Mouse (Mus musculus): ENCODE results near the gene Ilf3. TPM values are rescaled to one million over a fixed set of nuclear protein-coding genes. Genes with fewer than 3 reads are reported as not detected.
A peak's percentile ranks its signal among the peaks of the same experiment; 100 is the strongest.

The Ilf3 gene
- polyA plus RNA-seq, 1 experiment from 2014 or later: 235 TPM

GRCm38 (mm10) chr9:21352463-21353372 is 15.0 kb upstream of the Ilf3 start:
- WGBS: 36% methylated on average over 20 of the region's 20 CpGs
- H3K9ac ChIP-seq (ENCODE audit: low read depth, low read length): peak overlapping the region; percentile 23; the same call in 1 of the 2 replicates
- H3K27me3 ChIP-seq (ENCODE audit: control insufficient read depth, insufficient read depth, low read length): no peaks in the 10 kb centered on the region
- H3K27ac ChIP-seq (ENCODE audit: low read depth, low read length): peak overlapping the region; percentile 20; the same call in 1 of the 2 replicates
- no peak overlapping the region for H3K4me3 ChIP-seq (ENCODE audit: low read length)
- peak; percentile 50; the same call in 1 of the 2 replicates for ATAC-seq (ENCODE audit: low FRiP score, low TSS enrichment)
- peaks cover 9% of the 10 kb centered on the region for H3K4me1 ChIP-seq (ENCODE audit: control insufficient read depth, insufficient read depth, low read length)
- H3K4me2 ChIP-seq (replicated peaks; ENCODE audit: low read depth, low read length): no peak overlapping the region
- H3K36me3 ChIP-seq (ENCODE audit: control insufficient read depth, insufficient read depth, low read length): peaks cover 40% of the 10 kb centered on the region
- no peaks in the 10 kb centered on the region for H3K9me3 ChIP-seq (ENCODE audit: control insufficient read depth, low read length)

DNA sequence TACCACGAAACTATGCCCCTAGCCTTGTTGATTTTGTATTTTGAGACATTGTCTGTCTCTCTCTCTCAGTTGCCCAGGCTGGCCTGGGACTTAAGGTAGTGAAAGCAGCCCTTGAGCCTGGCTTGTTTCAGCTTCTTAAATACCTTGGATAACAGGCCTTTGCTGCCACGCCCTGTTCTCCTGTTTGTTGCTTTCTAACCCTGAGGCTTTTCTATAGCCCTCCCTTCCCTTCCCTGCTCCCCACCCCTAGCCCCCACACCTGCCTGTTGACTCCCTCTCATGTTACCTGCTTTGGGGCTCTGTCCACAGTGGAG is 14.3 kb upstream of the Ilf3 start:
- H3K4me2 ChIP-seq (replicated peaks; ENCODE audit: low read depth, low read length): no peak overlapping the region
- peaks cover 9% of the 10 kb centered on the region for H3K4me1 ChIP-seq (ENCODE audit: control insufficient read depth, insufficient read depth, low read length)
- no peak for ATAC-seq (ENCODE audit: low FRiP score, low TSS enrichment)
- peaks cover 34% of the 10 kb centered on the region for H3K36me3 ChIP-seq (ENCODE audit: control insufficient read depth, insufficient read depth, low read length)
- H3K27me3 ChIP-seq (ENCODE audit: control insufficient read depth, insufficient read depth, low read length): no peaks in the 10 kb centered on the region
- H3K27ac ChIP-seq (ENCODE audit: low read depth, low read length): 0 out of 2 replicates have a peak overlapping the region, but pooled peaks have one; percentile 20
- no peaks in the 10 kb centered on the region for H3K9me3 ChIP-seq (ENCODE audit: control insufficient read depth, low read length)
- H3K9ac ChIP-seq (ENCODE audit: low read depth, low read length): peak overlapping the region; percentile 18; the same call in 1 of the 2 replicates
- H3K4me3 ChIP-seq (ENCODE audit: low read length): no peak overlapping the region
- WGBS: 43% methylated on average over 2 of the region's 2 CpGs

DNA sequence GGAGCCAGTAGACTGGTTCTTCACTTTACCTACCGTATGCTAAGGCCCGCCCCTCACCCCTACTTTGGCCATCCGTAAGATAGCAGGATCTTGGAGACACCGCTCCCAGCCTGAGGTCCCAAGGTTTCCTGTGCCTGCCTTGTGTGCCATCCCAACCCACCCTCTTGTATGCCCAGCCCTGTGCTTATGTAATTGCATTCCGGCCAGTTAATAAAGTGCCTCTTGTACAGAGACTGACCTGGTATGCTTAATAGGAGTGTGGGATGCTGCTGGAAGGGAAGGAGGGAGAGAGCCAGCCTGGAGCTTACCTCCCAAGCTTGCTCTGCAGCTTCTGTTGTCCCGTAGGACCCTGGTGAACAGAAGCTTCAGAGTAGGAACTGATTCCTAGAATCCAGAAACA is 12.9 kb upstream of the Ilf3 start:
- H3K27ac ChIP-seq (ENCODE audit: low read depth, low read length): no peak overlapping the region
- no peak overlapping the region for H3K4me2 ChIP-seq (replicated peaks; ENCODE audit: low read depth, low read length)
- no peak for ATAC-seq (ENCODE audit: low FRiP score, low TSS enrichment)
- no peak overlapping the region for H3K4me3 ChIP-seq (ENCODE audit: low read length)
- no peaks in the 10 kb centered on the region for H3K27me3 ChIP-seq (ENCODE audit: control insufficient read depth, insufficient read depth, low read length)
- H3K9ac ChIP-seq (ENCODE audit: low read depth, low read length): no peak overlapping the region
- H3K36me3 ChIP-seq (ENCODE audit: control insufficient read depth, insufficient read depth, low read length): peaks cover 25% of the 10 kb centered on the region
- 86% methylated on average over 6 of the region's 6 CpGs for whole genome bisulfite sequencing
- no peaks in the 10 kb centered on the region for H3K9me3 ChIP-seq (ENCODE audit: control insufficient read depth, low read length)
- H3K4me1 ChIP-seq (ENCODE audit: control insufficient read depth, insufficient read depth, low read length): peaks cover 9% of the 10 kb centered on the region

DNA sequence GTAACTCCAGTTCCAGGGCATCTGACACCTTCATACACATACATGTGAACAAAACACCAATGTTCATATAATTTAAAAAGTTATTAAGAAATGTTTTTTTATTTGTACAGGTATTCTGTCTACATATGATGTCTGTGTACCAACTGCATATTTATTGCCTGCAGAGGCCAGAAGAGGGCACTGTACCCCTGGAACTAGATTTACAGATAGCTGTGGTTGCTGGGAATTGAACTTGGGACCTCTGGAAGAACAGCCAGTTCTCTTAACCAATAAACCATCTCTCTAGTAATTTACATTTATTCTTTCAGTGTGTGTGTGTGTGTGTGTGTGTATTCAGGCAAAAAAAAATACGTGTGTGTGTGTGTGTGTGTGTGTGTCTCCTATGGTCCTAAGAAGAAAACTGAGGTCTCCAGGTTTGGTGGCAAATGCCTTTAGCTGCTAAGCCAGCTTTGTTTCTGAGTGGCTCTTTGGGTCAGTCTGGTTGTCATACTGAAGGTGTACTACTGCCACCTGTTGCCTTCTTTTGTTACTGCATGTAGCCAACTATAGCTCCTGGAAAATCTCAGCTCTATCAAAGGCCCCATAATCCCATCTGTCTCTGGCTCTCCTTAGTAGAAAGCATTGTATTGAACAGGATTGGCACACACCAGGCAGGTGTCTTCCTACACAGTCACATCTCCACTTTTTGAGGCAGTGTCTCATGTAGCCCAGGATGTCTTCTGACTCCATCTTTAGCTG is 10.5 kb upstream of the Ilf3 start:
- Histone ChIP-seq H3K4me2 (replicated peaks; ENCODE audit: low read depth, low read length) (no peak overlapping the region), H3K36me3 (ENCODE audit: control insufficient read depth, insufficient read depth, low read length) (peaks cover 19% of the 10 kb centered on the region; the same call in 1 of the 2 replicates), H3K4me1 (ENCODE audit: control insufficient read depth, insufficient read depth, low read length) (peaks cover 9% of the 10 kb centered on the region), H3K4me3 (ENCODE audit: low read length) (no peak overlapping the region), H3K9me3 (ENCODE audit: control insufficient read depth, low read length) (no peaks in the 10 kb centered on the region), H3K27me3 (ENCODE audit: control insufficient read depth, insufficient read depth, low read length) (peaks cover 3% of the 10 kb centered on the region; the same call in 1 of the 2 replicates), H3K9ac (ENCODE audit: low read depth, low read length) (no peak overlapping the region), H3K27ac (ENCODE audit: low read depth, low read length) (no peak overlapping the region)
- ATAC-seq (ENCODE audit: low FRiP score, low TSS enrichment): no peak
- 5% methylated on average over 1 of the region's 1 CpGs for WGBS

DNA sequence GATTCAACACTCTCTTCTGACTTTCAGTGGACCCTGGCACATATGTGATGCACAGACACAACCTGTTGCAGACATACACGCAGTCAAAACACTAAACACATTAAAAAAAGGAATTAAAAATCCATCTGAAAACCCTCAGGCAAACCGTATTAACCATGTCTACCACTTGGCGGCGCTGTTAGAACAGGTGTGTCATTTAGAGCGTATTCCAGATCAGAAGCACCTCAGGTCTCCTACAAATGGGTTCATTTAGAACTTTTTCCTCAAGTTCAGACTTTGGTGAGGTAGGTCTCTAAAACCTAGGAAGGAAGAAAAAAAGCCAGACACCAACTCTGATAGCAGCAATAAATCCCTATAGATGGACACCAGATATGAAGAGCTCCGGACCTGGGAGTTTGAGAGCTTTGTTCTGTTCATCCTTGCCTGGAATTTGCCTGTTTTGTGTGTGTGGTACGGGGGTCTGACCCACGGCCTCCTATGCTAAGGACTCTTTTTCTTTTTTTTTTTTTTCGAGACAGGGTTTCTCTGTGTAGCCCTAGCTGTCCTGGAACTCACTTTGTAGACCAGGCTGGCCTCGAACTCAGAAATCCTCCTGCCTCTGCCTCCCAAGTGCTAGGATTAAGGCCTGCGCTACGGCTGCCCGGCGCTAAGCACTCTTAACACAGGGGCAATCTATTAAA is 990 bp upstream of the Ilf3 start:
- no peaks in the 10 kb centered on the region; the same call in 1 of the 2 replicates for H3K27me3 ChIP-seq (ENCODE audit: control insufficient read depth, insufficient read depth, low read length)
- peak overlapping the region; percentile 44; the same call in 1 of the 2 replicates for H3K9ac ChIP-seq (ENCODE audit: low read depth, low read length)
- ATAC-seq (ENCODE audit: low FRiP score, low TSS enrichment): no peak

DNA sequence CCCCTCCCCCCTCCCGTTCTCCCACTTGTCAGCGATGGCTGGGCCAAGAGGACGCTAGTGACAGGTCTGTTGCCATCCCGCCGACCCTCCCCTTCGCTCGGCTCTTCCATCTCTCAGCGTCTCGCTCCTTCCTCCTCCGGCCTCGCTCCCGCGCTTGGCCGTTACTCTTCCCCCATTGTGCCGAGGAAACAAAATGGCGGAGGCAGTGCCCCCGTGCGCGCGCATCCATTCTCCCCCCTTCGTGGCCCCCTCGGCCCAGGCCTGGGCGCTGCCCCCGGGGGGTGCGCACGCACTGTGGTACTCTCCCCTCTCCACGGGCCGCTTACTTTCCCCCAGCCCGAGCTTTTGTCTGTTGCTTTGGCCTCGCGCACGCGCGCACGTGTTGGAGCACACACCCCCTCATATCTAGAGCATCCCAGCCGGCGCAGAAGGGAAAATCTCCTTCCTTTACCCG is 487 bp downstream of the Ilf3 start:
- peak; percentile 71 for ATAC-seq (ENCODE audit: low FRiP score, low TSS enrichment)
- H3K4me2 ChIP-seq (replicated peaks; ENCODE audit: low read depth, low read length): peak overlapping the region; percentile 70
- peaks cover 11% of the 10 kb centered on the region; the same call in 1 of the 2 replicates for H3K36me3 ChIP-seq (ENCODE audit: control insufficient read depth, insufficient read depth, low read length)
- peak overlapping the region; percentile 93 for H3K9ac ChIP-seq (ENCODE audit: low read depth, low read length)
- H3K27ac ChIP-seq (ENCODE audit: low read depth, low read length): peak overlapping the region; percentile 91
- under 1% methylated on average over 36 of the region's 38 CpGs for WGBS
- H3K4me1 ChIP-seq (ENCODE audit: control insufficient read depth, insufficient read depth, low read length): peaks cover 5% of the 10 kb centered on the region; the same call in 1 of the 2 replicates
- peak overlapping the region; percentile 97 for H3K4me3 ChIP-seq (ENCODE audit: low read length)
- H3K27me3 ChIP-seq (ENCODE audit: control insufficient read depth, insufficient read depth, low read length): no peaks in the 10 kb centered on the region
- no peaks in the 10 kb centered on the region for H3K9me3 ChIP-seq (ENCODE audit: control insufficient read depth, low read length)

More for the DNA sequence above, 990 bp upstream of the Ilf3 start:
- Histone ChIP-seq H3K4me2 (replicated peaks; ENCODE audit: low read depth, low read length) (peak overlapping the region; percentile 54), H3K9me3 (ENCODE audit: control insufficient read depth, low read length) (no peaks in the 10 kb centered on the region), H3K4me3 (ENCODE audit: low read length) (peak overlapping the region; percentile 97), H3K36me3 (ENCODE audit: control insufficient read depth, insufficient read depth, low read length) (peaks cover 4% of the 10 kb centered on the region; the same call in 1 of the 2 replicates), H3K4me1 (ENCODE audit: control insufficient read depth, insufficient read depth, low read length) (peaks cover 5% of the 10 kb centered on the region; the same call in 1 of the 2 replicates), H3K27ac (ENCODE audit: low read depth, low read length) (peak overlapping the region; percentile 76)
- WGBS: 41% methylated on average over 14 of the region's 14 CpGs

DNA sequence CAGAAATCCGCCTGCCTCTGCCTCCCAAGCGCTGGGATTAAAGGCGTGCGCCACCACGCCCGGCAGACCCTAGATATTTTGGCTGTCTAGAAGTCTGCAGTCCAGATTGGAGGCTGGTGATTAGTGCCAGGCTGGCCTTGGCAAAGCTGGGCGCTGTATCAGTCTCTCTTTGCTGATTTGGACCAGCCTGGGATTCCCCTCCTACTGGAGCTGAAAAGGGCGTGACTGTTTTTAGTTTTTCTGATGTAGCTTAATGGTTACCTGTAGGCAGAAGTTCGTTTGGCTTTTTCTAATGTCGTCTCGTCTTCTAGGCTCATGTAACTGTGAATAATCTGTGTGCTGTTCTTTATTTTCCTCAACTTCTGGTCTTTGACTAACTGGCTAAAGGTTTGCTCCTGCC is 1.4 kb downstream of the Ilf3 start:
- Histone ChIP-seq H3K36me3 (ENCODE audit: control insufficient read depth, insufficient read depth, low read length) (peaks cover 11% of the 10 kb centered on the region; the same call in 1 of the 2 replicates), H3K4me2 (replicated peaks; ENCODE audit: low read depth, low read length) (peak overlapping the region; percentile 70), H3K9me3 (ENCODE audit: control insufficient read depth, low read length) (no peaks in the 10 kb centered on the region), H3K27ac (ENCODE audit: low read depth, low read length) (no peak overlapping the region), H3K9ac (ENCODE audit: low read depth, low read length) (peak overlapping the region; percentile 93), H3K4me3 (ENCODE audit: low read length) (peak overlapping the region; percentile 97), H3K4me1 (ENCODE audit: control insufficient read depth, insufficient read depth, low read length) (peaks cover 5% of the 10 kb centered on the region; the same call in 1 of the 2 replicates), H3K27me3 (ENCODE audit: control insufficient read depth, insufficient read depth, low read length) (no peaks in the 10 kb centered on the region)
- no peak for ATAC-seq (ENCODE audit: low FRiP score, low TSS enrichment)
- 58% methylated on average over 11 of the region's 11 CpGs for WGBS

- 77% methylated on average over 2 of the region's 2 CpGs for WGBS
- H3K4me2 ChIP-seq (replicated peaks; ENCODE audit: low read depth, low read length): no peak overlapping the region
- H3K27me3 ChIP-seq (ENCODE audit: control insufficient read depth, insufficient read depth, low read length): no peaks in the 10 kb centered on the region
- H3K9ac ChIP-seq (ENCODE audit: low read depth, low read length): no peak overlapping the region; the same call in 1 of the 2 replicates
- no peak overlapping the region for H3K4me3 ChIP-seq (ENCODE audit: low read length)
- no peaks in the 10 kb centered on the region for H3K9me3 ChIP-seq (ENCODE audit: control insufficient read depth, low read length)
- ATAC-seq (ENCODE audit: low FRiP score, low TSS enrichment): no peak
- H3K27ac ChIP-seq (ENCODE audit: low read depth, low read length): no peak overlapping the region
- H3K36me3 ChIP-seq (ENCODE audit: control insufficient read depth, insufficient read depth, low read length): peaks cover 11% of the 10 kb centered on the region; the same call in 1 of the 2 replicates
- H3K4me1 ChIP-seq (ENCODE audit: control insufficient read depth, insufficient read depth, low read length): peaks cover 5% of the 10 kb centered on the region; the same call in 1 of the 2 replicates
Measured at GRCm38 (mm10) chr9:21370876-21371275, 3.2 kb downstream of the Ilf3 start.
